Mouse (Mus musculus) adrenal gland, postnatal 4 days (tissue): ENCODE measurements around the gene Islr. TPM values are rescaled to one million over a fixed set of nuclear protein-coding genes. Genes with fewer than 3 reads are reported as not detected.
"Not testable (repeated sequence)": the region's sequence is repeated elsewhere in the genome, so short reads cannot be mapped to it uniquely, and the experiment has no call there.

Experiments used
- DNase-seq, 2 experiments: peaks; one replicate each; pipeline ENCODE4 v3.0.0; 2021 to 2022; ENCODE audit warnings: low spot score in 2 of 2, mixed read lengths in 2 of 2
- long read RNA-seq, 2 experiments: library from polyadenylated mRNA; stranded (forward); transcript quantifications; one replicate each; pipeline ENCODE4 v2.0.0; 2021
- total RNA-seq, 2 experiments: library from RNA; stranded (reverse); gene quantifications; 2 replicates each; pipeline ENCODE4 v1.2.3; 2021

The Islr gene
- 10 to 100 TPM; 64.5 to 66.7 TPM for total RNA-seq
- long read RNA-seq, experiment 1, transcript Islr-201 (2 exons, 2,223 nt) = minor isoform, 13 of 87 reads
- long read RNA-seq, experiment 1, transcript Islr-202 (2 exons, 2,076 nt) = major isoform, 37 of 87 reads
- long read RNA-seq, experiment 1, partial matches to known transcripts = 0 of 87 reads
- long read RNA-seq, experiment 1, other reads (novel, unspliced or antisense) = 37 of 87 reads
- long read RNA-seq, experiment 2, transcript Islr-202 (2 exons, 2,076 nt) = major isoform, 34 of 82 reads
- long read RNA-seq, experiment 2, transcript Islr-201 (2 exons, 2,223 nt) = minor isoform, 11 of 82 reads
- long read RNA-seq, experiment 2, partial matches to known transcripts = 0 of 82 reads
- long read RNA-seq, experiment 2, other reads (novel, unspliced or antisense) = 37 of 82 reads

DNA sequence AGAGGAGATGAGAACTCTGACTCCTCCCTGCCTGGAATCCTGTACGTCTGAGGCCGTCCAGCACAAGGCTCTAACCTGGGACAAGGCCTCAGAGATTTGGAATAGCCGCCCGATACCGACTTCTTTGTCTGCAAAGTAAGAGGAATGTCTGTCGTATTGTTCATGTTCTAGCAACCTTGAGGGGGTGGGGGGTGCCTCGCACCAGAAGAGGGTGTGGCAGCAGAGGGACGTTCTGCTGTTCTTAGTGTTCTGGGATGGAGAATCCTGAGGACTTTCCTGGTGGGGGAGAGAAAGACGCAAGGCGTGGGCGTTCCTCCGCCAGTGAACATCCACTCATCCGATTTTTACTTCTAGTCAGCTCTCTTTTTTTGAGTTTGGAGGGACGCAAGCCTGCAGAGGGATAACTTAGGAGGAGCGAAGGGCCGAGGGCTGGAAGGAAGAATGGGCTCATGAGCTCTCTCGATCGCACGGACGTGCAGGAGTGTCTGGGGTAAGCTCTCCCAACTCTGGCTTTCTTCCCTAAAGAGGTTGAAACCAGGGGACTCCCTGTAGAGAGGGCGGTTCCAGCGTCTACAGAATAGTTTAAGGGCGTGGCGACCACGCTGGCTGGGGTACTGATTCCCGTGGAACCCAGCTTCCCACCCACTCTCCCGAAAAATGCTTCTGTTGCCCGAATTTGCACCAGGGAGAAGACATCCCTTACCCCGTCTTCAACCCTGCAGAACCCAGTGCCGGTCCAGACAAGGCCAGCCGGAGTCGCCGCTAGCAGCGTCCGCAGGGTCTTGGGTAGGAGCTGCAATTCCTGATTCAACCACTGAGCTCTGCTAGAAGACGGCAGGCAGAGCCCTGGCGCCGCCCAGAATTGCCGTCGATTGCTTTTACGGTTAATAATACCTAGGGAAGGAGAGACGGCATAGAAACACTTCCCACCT is at the start of gene Islr, which contains the start of gene Islr2:
TSS of gene Islr (minus strand) at position 791 of the 932 bp plus-strand sequence.
TSS of gene Islr2 (minus strand) at position 804 of the 932 bp plus-strand sequence.
- DNase-seq = peak in 1 of 2 experiments; percentile 52

DNA sequence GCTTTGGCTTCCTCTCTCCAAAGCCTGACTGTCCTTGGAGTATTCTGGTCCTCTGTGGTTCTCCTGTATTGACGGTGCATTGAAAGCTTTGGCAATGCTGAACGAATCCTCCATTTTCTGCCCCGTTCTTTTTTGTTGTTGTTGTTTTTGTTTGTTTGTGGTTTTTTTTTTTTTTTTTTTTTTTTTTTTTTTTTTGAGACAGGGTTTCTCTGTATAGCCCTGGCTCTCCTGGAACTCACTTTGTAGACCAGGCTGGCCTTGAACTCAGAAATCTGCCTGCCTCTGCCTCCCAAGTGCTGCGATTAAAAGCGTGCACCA is 49.7 kb upstream of the Islr start:
- DNase-seq = not testable (repeated sequence)

DNA sequence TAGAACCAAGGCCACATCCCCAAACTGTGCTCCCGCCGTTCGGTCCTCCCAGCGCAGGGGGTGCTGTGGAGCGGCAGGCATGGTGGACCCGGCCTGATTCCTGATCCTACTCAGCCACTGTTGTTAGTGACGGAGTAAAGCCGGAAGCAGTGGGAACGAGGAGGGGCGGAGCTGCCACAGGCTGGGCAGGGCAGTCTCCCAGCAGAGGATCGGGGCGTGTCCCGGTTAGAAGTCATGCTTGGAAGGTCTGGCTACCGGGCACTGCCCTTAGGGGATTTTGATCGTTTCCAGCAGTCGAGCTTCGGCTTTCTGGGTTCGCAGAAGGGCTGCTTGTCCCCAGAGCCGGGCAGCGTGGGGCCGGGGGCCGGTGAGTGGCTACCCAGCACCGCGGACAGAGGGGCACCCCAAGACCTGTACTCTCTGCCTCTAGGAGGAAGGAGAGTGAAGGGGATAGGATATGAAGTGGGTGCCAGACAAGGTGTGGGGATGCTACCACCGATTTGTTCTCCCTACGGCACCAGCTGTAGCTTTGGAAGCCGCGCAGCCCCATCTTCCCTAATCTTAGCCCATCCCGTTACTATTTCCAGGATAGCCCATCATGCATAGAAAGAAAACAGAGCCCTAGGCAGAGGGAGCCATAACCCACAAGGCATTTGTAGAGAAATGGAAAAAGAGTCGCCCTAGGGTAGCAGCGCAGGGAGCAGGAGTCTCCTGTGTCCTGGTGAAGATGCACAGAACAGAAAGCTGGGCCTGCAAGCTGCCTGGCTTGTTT is 49.1 kb upstream of the Islr start, which contains the start of gene Stoml1:
TSS of gene Stoml1 (plus strand) at position 132 of the 772 bp plus-strand sequence.
- DNase-seq = peak; percentile 89 to 91

DNA sequence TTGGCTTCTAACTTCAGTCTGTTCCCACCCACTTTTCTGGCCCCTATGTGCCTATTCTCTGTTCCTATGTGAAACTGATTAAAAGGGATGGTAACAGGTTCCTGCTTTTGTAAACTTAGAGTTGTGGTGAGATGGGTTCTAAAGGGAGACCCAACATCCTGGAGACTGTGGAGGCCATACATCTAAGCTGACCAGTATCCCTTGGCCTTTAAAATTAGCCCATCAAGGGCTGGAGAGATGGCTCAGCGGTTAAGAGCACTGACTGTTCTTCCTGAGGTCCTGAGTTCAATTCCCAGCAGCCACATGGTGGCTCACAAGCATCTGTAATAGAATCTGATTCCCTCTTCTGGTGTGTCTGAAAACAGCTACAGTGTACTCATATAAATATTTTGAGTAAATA is 46.6 kb upstream of the Islr start:
- not testable (repeated sequence) for DNase-seq

DNA sequence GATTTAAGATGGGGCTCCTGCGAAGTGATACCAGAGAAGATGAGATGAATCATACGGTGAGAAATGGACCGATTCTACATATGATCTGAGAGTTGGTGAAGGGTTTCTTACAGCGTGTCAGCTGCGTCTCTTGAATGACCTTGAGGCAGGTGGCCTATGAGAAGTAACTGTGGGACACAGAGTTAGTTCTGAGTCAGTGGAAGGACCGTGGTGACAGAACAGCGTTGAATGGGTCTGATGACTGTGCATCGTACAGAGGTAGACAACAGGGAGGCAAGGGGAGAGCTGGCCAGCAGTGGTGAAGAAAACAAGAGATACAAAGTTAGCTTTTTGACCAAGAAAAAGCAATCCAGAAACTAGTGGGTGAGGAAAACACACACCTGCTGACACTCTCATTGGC is 46.2 kb upstream of the Islr start:
- no peak for DNase-seq

DNA sequence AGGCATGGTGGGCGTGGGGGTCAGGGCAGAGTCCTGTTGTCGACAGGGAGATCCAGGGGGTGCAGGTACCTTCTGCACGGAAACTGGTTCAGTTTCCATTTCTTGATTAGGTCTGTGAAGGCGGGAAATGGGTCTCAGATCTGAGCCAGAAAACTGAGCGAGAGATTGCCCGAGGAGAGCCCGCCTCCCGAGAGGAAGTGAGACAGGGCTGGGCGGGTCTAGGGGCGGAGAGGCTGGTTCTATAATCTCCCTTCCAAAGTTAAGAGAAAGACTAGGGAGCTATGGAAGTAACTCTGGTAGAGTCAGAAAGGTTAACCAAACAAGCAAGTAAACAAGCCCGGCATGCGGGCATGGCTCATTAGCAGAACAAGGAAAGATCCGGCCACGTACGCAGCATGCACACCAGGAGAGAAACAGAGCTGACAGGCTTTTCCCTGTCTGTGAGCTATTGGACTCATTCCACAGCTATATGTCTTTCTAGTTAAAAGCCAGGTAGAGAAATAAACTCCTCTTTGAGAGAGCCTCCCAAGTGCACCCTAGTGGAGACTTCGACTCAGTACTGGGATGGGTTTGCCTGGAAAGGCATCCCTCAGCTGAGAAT is 45.6 kb upstream of the Islr start, which contains the start of gene Pml:
TSS of gene Pml (minus strand) at position 195 of the 601 bp plus-strand sequence.
- DNase-seq = peak; percentile 36 to 72

DNA sequence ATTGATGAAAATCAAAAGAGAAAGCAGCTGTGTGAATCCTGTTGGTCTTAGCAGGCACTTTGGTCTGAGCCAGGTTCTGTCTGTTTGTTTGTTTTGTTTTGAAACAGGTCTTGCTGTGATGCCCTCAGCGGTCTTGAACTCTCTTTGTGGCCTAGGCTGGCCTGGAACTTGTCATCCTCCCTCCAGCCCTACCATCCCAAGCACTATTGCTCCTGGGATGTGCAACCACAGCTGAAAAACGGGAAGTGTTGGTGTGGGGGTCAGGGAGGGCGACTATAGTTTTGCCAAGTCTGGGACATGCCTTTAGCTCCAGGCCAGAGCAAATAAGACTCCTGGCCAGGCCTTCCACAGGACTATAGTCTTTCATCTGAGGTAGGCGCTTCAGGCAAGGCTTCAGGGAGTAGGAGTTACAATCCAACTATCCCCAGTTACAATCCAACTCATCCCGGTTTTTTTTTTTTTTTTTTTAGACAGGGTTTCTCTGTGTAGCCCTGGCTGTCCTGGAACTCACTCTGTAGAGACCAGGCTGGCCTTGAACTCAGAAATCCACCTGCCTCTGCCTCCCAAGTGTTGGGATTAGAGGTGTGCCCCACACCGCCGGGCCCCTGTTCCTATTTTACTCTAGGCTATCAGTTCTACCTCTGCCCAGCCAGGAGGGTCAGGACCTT is 44.8 kb upstream of the Islr start:
- no peak for DNase-seq

DNA sequence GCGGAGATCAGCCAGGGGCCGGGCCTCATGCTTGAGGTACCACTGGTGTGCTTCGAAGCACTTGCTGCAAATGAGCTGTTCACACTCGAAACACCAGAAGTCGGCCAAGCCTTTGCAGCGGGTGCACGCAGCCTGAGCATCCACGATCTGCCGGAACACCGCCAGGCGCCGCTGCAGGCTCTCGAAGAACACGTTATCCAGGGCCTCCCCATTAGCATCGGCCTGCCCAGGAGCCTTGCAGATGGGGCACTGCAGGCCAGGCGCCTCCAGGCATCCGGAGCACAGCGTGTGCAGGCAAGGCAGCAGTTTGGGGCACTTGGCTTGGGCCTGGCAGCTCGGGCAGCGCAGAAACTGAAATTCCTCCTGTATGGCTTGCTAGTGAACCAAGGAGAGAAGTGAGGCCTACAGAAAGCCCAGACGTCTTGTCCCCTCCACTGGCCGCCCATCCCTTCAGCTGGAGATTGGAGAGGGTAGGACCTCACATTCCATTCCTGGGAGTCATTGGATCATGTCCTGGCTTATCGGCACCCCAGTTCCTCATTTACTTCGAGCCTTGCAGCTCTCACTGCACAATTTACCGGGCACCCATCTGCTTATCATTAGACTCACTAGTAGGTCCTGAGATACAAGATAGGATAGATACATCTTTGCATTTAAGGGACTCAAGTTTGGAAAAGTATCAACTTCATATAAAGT is 43.1 kb upstream of the Islr start:
- peak; percentile 39 to 62 for DNase-seq

DNA sequence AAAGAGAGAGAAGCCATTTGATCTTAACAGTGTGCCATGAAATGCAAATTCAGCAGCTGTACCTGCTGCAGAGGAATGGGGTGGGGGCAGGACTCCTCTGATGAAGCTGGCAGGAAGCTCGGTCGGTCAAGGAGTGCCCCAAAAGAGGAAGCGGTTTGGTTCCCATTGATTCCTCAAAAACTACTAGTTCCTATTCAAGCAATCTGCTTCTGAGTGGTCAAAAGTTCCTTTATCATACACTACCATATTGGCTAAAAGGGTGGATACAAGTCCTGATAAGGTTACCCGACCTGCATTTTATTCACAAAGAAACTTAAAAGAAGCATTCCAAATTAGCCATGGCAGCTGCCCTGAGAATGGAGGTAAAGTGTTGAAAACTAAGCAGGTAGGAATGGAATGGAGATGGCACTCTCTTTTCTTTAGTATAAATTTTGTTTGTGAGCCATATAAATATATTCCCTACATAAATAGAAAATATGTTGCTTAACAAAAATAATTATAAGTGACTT is 42.0 kb upstream of the Islr start:
- DNase-seq = no peak

DNA sequence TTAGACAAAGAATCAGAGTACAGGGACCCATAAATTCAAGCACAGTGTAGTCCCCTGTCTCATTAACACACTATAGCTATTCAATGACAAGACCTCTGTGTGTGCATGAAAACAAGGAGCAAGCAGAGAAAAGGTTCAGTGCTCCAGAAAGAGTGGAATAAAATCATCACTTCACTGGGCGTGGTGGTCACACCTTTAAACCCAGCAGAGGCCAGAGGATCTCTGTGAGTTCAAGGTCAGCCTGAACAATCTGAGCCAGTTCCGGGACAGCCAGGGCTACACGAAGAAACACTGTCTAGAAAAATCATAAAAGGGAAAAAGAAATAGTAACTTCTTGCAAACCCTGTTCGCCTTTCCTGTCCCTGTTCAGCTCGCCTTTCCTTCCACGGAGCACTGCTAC is 39.6 kb upstream of the Islr start:
- DNase-seq = no peak

DNA sequence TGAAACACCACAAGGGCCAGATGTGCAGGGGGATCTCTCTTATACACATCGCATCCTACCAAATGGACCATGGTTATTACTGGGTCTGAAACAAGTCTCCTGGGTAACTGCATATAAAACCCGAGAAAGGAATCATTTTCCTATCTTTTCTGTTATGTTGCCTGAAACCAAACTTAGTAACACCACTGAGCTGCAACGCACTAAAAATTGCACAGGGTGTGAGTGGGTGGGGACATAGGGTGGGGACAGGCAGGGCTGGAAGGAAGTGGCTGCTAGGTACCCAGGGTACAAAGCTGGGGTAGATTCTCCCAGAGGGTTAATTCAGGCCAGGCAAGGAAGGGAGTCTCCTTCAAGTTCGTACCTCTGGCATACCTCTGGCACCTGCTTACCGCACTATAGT is 38.6 kb upstream of the Islr start:
- no peak for DNase-seq

DNA sequence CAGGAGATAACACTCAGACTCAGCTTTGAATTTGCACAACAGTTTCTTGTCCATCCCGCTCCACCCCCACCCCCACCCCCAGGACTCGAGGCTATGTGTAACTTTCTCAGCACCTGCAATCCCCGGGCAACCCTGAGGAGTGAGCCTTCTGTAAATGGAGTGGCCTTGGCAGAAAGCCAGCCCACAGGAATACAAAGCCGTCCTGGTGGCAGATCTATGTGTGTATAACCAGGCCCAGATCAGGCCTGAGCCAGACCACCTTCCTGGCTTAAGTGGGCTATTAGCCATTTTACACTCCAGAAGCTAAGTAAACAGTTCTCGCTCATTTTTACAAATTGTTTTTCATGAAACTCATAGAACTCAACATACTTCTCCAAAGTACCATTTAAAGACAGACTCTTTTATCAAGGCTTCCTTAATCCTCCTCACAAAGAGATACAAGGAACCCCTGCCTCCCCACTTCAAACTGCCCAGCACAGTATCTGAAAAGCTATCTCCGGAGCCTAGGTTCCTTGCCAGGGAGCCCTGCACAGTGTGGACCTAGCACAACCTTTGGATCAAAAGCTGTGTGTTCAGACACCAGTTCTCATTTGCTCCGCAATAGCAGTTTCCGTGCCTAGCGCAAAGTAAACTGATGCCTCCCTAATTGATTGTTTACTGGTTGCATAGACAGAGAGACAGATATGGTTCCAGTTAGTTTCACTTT is 37.8 kb upstream of the Islr start:
- no peak for DNase-seq

DNA sequence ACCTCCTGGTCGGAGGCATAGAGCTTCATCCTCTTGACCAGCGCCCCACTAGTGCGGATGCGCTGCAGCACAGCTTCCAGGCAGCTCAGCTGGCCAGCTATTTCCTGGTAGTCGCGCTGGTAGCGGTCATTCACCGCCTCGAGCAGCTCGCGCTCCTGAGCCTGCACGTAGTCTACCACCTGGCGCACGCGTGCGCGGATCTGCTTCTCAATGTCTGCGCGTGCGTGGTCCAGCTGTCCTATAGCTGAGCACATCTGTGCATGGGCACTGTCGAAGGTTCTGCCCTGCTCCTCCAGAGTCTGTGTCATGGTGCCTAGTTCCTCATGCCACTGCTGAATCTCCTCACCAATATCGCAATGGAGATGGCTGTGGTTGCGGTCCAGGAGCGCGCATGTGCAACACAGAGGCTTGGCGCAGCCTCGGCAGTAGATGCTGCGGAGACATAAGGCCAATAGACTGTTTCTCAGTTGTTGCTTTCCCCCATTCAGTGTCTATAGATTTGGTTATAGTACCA is 30.5 kb upstream of the Islr start:
- DNase-seq = no peak

DNA sequence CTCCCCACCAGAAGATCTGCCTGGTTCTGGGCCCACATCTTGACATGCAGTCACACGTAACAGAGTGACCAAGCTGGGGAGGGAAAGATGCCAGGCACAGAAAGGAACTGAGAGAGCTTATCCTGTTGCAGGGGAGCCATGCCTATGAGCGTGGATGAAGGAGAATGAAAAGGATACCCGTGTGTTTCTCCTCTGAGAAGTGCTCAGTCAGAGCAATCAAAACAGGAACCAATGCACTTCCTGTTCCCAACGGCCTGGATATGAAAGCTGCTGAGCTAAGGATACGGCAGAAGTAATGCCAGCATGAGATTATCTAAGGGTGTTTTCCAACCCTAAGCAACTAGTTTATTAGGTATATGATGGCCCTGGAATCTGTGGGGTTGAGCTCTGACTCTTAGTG is 28.3 kb upstream of the Islr start:
- no peak for DNase-seq

DNA sequence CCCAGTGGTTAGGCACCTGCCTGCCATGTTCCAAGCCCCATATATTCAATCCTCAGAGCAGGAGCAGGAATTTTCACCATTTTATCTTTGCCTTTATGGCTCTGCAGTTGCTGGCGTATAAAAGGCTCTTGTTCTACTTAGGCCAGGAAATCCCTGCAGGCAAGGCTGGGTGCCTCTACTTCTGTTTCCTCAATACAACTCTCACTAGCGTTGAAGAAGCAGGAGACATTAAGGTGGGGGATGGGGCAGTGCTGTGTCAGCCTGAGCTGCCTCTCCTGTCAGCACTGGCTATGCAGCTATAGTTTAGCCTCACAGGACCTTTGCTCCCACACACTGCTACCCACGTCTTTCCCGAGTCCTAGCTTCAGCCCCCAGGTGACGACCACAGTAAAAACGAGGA is 27.6 kb upstream of the Islr start:
- no peak for DNase-seq

DNA sequence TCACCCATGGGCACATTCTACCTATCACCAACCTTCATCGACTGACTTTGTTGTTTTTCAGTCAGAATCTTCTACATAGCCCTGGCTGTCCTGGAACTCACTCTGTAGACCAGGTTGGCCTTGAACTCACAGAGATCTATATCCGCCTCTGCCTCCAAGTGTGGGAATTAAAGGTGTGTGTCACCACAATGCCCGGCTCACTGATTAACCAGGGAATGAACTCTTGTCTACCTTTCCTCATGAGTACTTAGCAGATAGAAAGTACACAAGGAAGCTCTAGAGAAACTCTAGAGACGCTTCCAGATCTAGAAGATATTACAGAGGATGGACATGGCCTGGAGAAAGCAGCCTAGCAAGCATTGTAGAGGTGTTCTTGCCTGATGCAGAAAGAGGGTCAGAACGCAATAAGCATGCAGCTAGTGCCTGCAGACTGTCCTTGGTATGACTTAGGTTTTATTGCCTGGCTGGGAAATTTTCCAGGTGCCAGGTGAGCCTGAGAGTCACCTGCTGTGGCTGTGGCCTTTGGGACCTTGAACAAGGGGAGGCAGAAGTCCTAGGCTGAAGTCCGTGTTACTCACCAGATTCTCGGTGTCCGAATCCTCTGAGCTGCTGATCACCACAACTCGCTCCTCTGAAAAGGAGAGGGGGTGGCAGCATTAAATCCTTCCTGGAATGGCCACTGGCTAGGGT is 24.8 kb upstream of the Islr start:
- DNase-seq = no peak

DNA sequence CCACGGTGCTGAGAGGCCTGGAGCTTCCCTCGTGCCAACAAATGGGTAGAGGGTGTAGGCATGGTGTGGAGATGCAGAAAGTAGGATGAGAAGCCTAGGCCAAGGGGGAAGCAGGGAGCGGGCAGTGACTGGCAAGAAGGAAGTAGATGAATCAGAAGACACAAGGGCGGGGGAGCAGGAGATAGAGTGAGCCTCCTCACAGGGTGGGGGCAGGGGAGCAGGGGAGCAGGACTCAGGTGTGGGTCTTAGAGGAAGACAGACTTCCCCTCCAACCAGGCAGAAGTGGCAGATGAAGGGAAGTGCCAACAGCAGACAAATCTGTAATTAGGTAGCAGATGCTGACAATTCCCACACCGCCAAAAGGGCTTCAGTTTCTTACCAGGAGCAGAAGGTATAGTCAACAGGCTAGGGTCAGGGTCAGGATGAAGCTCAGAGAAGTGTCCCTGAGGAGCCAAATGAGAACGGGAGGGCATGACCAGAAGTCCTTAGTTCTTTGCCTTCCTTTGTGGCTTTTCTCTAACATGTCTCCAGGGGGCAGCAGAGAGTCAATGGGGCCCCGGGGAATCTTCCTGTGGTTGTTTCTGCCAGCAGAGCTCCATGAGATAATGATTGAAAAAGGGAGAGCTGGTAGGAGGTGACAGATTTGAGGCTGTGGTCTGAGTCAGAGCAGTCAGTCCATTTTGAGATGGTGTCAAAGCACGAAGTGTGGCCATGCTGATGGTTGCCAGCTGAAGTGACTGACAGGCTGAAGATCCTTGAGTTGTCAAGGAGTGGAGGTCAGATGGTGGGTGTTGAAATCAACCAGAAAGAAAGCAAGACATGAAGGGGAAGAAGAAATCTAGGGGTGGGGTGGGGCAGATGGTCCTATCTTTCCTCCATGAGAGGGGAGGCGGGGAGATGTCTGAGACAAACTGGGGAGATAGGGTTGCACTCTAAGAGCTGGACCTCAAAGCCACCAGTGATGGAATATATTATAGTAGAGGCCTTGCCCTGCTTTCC is 22.1 kb upstream of the Islr start:
- peak in 1 of 2 experiments; percentile 50 for DNase-seq
